Mouse (Mus musculus) embryonic fibroblast, embryonic 13.5 days (primary cell): ENCODE measurements around the gene Ticam1.

ENCODE experiments used
- CTCF ChIP-seq: IDR thresholded peaks from 2 replicates; pipeline ENCODE4 v1.5.1; 2011; ENCODE audit warnings: mild to moderate bottlenecking, control low read depth, low read length, moderate library complexity, borderline replicate concordance; ENCODE audit not compliant: insufficient read depth
- POLR2A ChIP-seq: IDR thresholded peaks from 2 replicates; pipeline ENCODE4 v1.6.1; 2011; ENCODE audit warnings: low read depth, mild to moderate bottlenecking, control low read depth, low read length, moderate library complexity

DNA sequence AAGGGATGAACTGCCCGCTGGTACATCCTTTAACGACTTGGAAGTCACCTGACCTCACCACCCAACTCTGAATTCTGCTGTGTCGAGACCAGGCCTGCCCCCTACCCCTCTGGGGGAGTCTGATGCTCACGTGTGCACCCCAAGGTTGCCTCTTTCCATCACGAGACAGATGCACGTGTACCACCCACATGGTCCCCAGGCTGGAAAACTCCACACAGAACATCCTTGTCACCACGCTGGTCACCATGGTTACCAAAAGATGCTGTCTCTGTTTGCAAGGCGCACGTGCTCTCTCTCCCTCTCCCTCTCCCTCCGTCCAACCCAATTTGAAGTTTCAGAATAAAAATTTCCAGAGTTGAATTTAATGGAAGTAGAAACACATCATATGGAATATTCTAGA is 46.6 kb downstream of the Ticam1 start:
- no peak for TF ChIP-seq CTCF
- no peak for TF ChIP-seq POLR2A
